Mouse (Mus musculus) heart, embryonic 12.5 days (tissue): ENCODE results near the gene Fam213a. TPM values are rescaled to one million over a fixed set of nuclear protein-coding genes. Genes with fewer than 3 reads are reported as not detected.
"Not testable (repeated sequence)": the region's sequence is repeated elsewhere in the genome, so short reads cannot be mapped to it uniquely, and the experiment has no call there.

Experiments
- ATAC-seq: fragments of 200-750 bp; cut with Nextera tagmentation; 2 replicates; pipeline ENCODE4 v1.8.0; 2017; ENCODE audit warnings: moderate TSS enrichment, moderate library complexity; ENCODE audit not compliant: insufficient number of reproducible peaks, low FRiP score
- H3K27ac ChIP-seq: fragments of 300-500 bp; sonication (generic); 2 replicates; pipeline ENCODE4 v1.5.1; 2016; ENCODE audit warnings: mild to moderate bottlenecking, moderate library complexity; ENCODE audit not compliant: poor library complexity, severe bottlenecking
- H3K27me3 ChIP-seq: fragments of 300-500 bp; sonication (generic); replicated peaks from 2 replicates; pipeline ENCODE4 v1.6.1; 2016; ENCODE audit warnings: mild to moderate bottlenecking, moderate library complexity
- H3K36me3 ChIP-seq: fragments of 300-500 bp; sonication (generic); 2 replicates; pipeline ENCODE4 v1.6.1; 2016; ENCODE audit warnings: mild to moderate bottlenecking, moderate library complexity
- H3K4me1 ChIP-seq: fragments of 300-500 bp; sonication (generic); replicated peaks from 2 replicates; pipeline ENCODE4 v1.6.1; 2016; ENCODE audit warnings: mild to moderate bottlenecking
- H3K4me2 ChIP-seq: fragments of 300-500 bp; sonication (generic); 2 replicates; pipeline ENCODE4 v1.6.1; 2016; ENCODE audit warnings: mild to moderate bottlenecking, moderate library complexity
- H3K4me3 ChIP-seq: fragments of 300-500 bp; sonication (generic); 2 replicates; pipeline ENCODE4 v1.5.1; 2016; ENCODE audit warnings: mild to moderate bottlenecking
- H3K9ac ChIP-seq: fragments of 300-500 bp; sonication (generic); 2 replicates; pipeline ENCODE4 v1.6.1; 2016; ENCODE audit warnings: mild to moderate bottlenecking, moderate library complexity
- H3K9me3 ChIP-seq: fragments of 300-500 bp; sonication (generic); replicated peaks from 2 replicates; pipeline ENCODE4 v1.6.1; 2016; ENCODE audit warnings: mild to moderate bottlenecking, moderate library complexity
- WGBS: fragments of 180-500 bp; shearing (Covaris S2); methylation state at CpG from one replicate; pipeline ENCODE4 v1.1.7; 2016; 5-methylcytosine and 5-hydroxymethylcytosine counted together
- polyA plus RNA-seq: library from polyadenylated mRNA; unstranded; fragments of >200 nt; fragmentation: Nextera tagmentation; extraction: Ambion mirVana; gene quantifications from 2 replicates; pipeline ENCODE4 v1.2.1, GENCODE M21; 2016

Fam213a gene
- 58.7 and 59.1 TPM in 2 replicates for polyA plus RNA-seq

DNA sequence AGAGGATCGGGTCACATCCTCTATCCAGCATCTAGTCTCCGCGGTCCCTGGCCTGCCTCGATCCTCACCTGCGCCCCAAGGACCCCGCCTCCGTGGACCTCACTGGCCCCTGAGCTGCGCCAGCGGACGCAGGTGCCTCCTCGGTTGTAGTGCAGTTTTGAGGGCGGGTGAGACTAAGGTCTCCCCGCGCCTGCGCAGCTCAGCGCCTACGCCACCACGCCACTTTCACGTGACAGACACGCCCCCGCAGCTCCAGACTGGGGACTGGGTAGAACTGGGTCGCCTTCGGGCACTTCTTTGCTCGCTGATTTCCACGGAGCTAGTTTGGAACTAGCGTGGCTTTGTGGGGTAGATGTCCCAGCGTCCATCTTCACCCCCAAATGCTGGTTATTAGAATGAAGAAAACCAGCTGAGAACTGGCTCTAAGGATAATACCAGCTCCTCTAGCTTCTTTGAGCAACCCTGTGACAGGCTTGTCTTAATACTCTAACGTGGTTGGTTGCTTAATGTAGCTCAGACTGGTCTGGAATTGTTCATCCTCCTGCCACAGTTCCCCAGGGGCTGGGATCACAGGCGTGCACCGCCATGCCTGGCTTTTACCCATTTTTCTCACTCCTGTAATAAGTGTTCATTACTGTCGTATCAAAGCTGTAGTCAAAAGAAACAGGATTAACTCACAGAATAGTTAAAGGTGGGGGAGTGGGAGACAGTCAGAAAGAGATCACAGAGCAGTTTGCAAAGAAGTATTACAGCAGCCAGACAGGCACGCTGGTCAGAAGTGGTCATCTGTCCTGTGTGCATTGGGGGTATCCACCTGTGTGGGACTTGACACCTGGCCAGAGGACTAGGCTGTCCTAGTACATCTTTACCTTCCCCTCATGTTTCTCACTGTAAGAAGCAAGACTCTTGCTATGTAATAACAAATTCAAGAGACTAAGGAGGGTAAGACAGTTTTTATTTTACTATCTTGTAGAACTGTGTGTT, at the start of gene Fam213a:
Gene Fam213a (minus strand): TSS at position 159 of the 984 bp plus-strand sequence.
- peaks cover 23% of the 10 kb centered on the region for H3K4me1 ChIP-seq
- peak within 1 kb of the TSS; percentile 74 for H3K9ac ChIP-seq
- WGBS = 4% methylated on average over 32 of the region's 32 CpGs
- H3K4me2 ChIP-seq = peak within 1 kb of the TSS; percentile 83
- H3K9me3 ChIP-seq = no peaks in the 10 kb centered on the region
- ATAC-seq = peak; percentile 98
- H3K27me3 ChIP-seq = no peaks in the 10 kb centered on the region
- H3K27ac ChIP-seq = 0 out of 2 replicates have a peak within 1 kb of the TSS, but pooled peaks have one; percentile 31
- peak within 1 kb of the TSS; percentile 59 for H3K4me3 ChIP-seq
- no peaks in the 10 kb centered on the region for H3K36me3 ChIP-seq

DNA sequence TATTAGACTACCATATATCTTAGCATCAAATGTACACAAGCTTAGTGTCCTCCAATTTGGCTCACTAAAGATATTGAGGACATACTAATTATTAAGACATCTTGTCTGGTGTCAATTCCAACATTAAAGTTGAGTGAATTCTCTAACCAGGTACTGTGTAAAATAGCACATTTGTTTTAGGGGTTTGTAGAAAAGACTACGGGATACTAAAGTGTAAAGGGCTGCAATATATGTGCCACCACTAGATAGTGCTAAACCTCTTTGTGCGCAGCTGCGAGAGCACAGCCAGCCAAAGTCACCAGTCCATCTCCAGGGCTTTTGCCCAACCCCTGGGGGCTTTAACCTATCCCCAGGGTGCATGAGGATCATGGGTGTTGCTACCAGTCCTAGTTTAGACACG, 39.6 kb upstream of the Fam213a start:
- not testable (repeated sequence) for H3K9ac ChIP-seq, H3K9me3 ChIP-seq, H3K27ac ChIP-seq, H3K27me3 ChIP-seq, H3K36me3 ChIP-seq, H3K4me1 ChIP-seq, H3K4me2 ChIP-seq, H3K4me3 ChIP-seq, ATAC-seq
- WGBS = 59% methylated on average over 3 of the region's 4 CpGs

DNA sequence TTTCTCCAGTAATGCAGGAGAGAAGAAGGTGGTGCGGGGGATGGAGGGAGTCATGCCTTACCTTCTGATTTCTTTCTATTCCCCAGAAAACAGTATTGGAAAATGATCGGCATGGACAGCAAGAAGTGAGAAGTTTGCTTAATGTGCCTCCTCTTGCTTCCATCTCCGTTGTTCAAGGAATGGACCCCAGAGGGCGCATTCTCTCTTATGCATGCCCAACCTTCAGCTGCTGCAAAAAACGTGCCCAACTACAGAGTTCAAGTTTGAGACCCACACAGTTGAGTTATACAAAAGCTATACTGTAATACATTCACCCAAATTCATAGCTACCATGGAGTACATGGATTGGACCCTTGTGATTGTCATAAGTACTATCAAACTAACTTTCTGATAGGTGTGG, 38.9 kb upstream of the Fam213a start:
- WGBS = 63% methylated on average over 5 of the region's 5 CpGs
- Histone ChIP-seq H3K27me3 (no peaks in the 10 kb centered on the region), H3K4me3 (no peak overlapping the region), H3K9me3 (no peaks in the 10 kb centered on the region), H3K36me3 (no peaks in the 10 kb centered on the region), H3K4me1 (no peaks in the 10 kb centered on the region), H3K27ac (no peak overlapping the region), H3K9ac (no peak overlapping the region), H3K4me2 (no peak overlapping the region)
- ATAC-seq = no peak

DNA sequence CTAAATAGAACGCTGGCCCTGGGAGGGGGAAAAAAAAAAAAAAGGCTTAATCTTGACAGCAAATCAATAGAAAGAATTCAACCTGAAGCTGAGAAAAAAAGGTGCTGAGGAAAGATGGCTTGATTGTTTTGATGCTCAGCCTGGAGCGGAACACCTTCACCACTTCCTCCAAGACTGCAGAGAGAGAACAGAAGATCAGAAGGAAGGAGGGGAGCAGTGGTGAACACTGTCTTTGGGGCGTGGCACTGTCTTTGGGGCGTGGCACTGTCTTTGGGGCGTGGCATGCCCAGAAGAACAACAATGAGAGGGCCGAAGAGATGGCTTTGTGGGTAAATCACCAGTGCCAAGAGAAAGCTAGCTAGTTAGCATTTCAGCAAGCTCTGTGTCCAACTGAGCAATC, 36.9 kb upstream of the Fam213a start:
- no peak overlapping the region for H3K9ac ChIP-seq
- no peak for ATAC-seq
- H3K27me3 ChIP-seq = no peaks in the 10 kb centered on the region
- H3K4me2 ChIP-seq = no peak overlapping the region
- H3K4me3 ChIP-seq = no peak overlapping the region
- H3K9me3 ChIP-seq = no peaks in the 10 kb centered on the region
- H3K4me1 ChIP-seq = no peaks in the 10 kb centered on the region
- no peak overlapping the region for H3K27ac ChIP-seq
- 61% methylated on average over 6 of the region's 6 CpGs for WGBS
- no peaks in the 10 kb centered on the region for H3K36me3 ChIP-seq

DNA sequence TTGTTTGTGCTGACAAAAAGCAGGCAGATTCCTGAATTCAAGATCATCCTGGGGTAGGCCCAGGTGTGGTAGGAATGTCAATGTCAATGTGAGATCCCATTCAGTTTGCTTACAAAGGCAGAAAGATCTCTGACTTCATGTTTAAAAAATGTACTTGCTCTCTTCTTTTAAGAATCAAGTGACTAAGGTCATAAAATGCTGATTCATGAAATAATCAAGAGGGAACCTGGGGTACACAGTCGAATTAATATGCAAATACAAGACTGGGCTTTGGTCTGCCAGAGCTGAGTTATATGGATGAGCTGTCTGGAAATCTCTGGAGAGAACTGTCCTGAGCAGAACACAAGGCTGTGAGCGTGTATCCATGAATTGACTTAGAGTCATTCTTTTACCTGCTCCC, 33.8 kb upstream of the Fam213a start:
- Histone ChIP-seq H3K4me1 (no peaks in the 10 kb centered on the region), H3K27ac (no peak overlapping the region), H3K9ac (no peak overlapping the region), H3K9me3 (no peaks in the 10 kb centered on the region), H3K4me2 (no peak overlapping the region), H3K27me3 (no peaks in the 10 kb centered on the region), H3K36me3 (no peaks in the 10 kb centered on the region), H3K4me3 (no peak overlapping the region)
- ATAC-seq = no peak
- 67% methylated on average over 2 of the region's 2 CpGs for WGBS

DNA sequence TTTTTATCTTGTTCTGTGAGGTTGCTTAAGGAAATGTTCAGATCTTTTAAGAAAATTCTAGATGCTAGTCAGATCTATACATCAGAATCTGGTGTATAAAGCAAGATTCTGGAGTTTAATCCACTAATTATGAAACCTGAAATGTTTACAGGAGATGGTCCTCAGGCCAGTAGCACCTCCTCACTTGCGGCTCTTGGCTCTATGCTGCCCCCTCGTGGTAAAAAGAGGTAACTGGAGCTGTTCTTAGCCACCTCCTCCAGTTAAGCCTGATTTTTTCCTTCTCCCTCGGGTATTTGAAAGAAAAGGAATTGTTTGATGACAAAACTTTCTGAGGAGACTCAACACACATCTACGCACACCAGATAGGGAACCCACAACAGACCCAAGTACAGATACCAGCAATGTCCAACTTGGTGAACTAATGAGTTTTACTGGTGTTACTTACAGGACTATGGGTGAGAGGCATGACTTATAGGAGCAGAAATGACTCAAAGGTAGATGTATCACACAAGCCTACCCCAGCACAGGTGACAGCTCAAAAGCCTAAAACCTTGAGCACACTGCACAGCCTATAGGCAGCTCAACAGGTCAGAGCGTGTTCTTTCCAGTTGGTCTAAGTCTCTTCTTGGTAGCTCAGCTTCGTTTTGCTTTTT, 21.7 kb upstream of the Fam213a start:
- no peak; the same call in 1 of the 2 replicates for ATAC-seq
- 29% methylated on average over 6 of the region's 6 CpGs for WGBS
- no peak overlapping the region for H3K27ac ChIP-seq
- no peaks in the 10 kb centered on the region for H3K36me3 ChIP-seq
- H3K27me3 ChIP-seq = no peaks in the 10 kb centered on the region
- no peaks in the 10 kb centered on the region for H3K4me1 ChIP-seq
- no peak overlapping the region for H3K9ac ChIP-seq
- no peaks in the 10 kb centered on the region for H3K9me3 ChIP-seq
- no peak overlapping the region for H3K4me3 ChIP-seq
- no peak overlapping the region for H3K4me2 ChIP-seq

DNA sequence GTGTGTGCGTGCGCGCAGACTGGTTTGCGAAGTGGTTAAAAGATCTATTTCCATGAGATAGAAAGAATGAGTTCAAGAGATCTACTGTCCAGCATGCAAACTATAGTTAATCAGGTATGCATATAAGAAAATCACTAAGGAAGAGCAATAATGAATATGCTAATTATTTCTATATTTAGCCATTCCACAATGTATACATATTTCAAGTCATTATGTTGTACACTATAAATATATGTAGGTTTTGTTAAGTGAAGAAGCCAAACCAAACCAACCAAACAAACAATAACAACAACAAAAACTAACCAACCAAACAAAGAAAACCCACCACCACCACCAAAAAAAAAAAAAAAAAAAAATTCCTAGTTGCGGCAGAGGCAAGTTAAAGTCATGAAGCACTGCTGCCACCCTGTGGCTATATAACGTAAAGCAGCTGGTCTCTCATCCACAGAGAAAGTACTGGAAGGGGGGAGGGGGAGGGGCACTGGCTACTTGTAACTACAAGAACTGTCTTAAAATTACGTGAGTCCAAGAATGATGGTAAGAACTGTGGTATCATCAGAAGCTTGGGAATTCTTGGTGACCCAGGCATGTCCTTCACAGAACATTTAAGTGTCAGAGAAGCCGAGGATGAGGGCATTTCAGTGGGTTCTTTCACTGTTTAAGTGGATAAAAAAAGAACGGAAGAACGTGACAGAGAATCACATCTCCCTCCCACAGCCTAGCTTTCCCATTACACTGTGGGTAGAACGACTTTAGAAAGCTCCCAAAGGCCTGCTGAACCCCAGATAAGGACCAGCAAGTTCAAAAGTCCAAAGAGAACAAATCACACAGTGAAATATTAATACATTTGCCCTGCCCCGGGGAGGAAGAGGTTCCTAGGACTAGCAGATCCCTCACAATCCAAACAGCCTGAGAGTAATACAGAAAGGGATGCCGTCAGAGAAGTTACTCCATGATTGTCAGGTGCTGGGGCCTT, 19.8 kb upstream of the Fam213a start:
- 51% methylated on average over 13 of the region's 13 CpGs for WGBS
- no peak overlapping the region for H3K4me3 ChIP-seq
- H3K36me3 ChIP-seq = no peaks in the 10 kb centered on the region
- no peaks in the 10 kb centered on the region for H3K4me1 ChIP-seq
- no peak for ATAC-seq
- H3K4me2 ChIP-seq = no peak overlapping the region
- H3K27ac ChIP-seq = no peak overlapping the region
- H3K9ac ChIP-seq = no peak overlapping the region
- no peaks in the 10 kb centered on the region for H3K9me3 ChIP-seq
- H3K27me3 ChIP-seq = no peaks in the 10 kb centered on the region

DNA sequence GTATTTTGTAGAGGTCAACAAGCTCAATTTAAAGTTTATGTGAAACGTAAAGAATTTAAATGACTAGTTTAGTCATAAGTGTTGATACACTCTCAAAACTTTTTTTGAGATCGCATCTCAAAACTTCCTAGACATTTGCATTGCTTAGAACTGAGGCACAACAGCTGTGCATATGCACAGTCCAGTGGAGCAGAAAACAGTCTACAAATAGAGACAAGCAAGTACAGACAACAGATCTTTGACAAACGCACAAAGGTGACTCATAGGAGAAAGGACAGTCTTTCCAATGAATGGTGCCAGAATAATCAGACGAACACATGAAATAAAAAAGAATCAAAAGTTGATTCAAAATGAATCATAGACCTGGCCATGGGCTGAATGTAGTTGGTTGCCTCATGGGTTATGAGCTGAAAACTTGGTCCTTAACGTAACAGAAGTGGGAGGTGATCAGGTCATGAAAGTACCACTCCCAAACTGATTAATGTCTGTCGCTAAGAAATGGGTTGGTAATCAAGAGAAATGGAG, 17.5 kb upstream of the Fam213a start:
- no peaks in the 10 kb centered on the region for H3K27me3 ChIP-seq
- H3K4me3 ChIP-seq = no peak overlapping the region
- 86% methylated on average over 6 of the region's 6 CpGs for WGBS
- H3K27ac ChIP-seq = no peak overlapping the region
- H3K4me1 ChIP-seq = peaks cover 8% of the 10 kb centered on the region
- no peak for ATAC-seq
- no peaks in the 10 kb centered on the region for H3K9me3 ChIP-seq
- H3K36me3 ChIP-seq = no peaks in the 10 kb centered on the region
- no peak overlapping the region for H3K9ac ChIP-seq
- no peak overlapping the region for H3K4me2 ChIP-seq

DNA sequence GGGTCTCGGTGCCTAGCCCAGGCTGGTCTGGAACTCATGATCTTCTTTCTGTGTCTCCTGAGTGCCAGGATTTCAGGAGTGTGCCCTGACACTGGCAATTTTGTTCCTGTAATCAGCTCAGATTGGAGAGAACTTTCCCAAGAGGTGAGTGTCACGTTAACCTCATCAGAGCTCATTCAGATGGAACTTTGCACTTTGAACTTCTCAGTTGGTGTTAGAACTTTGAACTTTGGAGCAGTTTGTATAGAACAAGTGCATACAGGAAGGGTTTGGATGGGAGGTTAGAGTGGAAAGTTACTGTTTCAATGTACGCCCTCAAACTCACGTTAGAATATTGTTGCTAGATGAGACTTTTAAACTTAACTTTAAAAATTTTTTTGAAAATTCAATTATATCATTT, 15.7 kb upstream of the Fam213a start:
- H3K36me3 ChIP-seq = no peaks in the 10 kb centered on the region
- peaks cover 22% of the 10 kb centered on the region for H3K4me1 ChIP-seq
- no peaks in the 10 kb centered on the region for H3K27me3 ChIP-seq
- no peak overlapping the region for H3K9ac ChIP-seq
- no peak overlapping the region for H3K4me2 ChIP-seq
- WGBS = 75% methylated on average over 4 of the region's 4 CpGs
- no peak overlapping the region for H3K4me3 ChIP-seq
- no peak overlapping the region for H3K27ac ChIP-seq
- ATAC-seq = no peak
- no peaks in the 10 kb centered on the region for H3K9me3 ChIP-seq

DNA sequence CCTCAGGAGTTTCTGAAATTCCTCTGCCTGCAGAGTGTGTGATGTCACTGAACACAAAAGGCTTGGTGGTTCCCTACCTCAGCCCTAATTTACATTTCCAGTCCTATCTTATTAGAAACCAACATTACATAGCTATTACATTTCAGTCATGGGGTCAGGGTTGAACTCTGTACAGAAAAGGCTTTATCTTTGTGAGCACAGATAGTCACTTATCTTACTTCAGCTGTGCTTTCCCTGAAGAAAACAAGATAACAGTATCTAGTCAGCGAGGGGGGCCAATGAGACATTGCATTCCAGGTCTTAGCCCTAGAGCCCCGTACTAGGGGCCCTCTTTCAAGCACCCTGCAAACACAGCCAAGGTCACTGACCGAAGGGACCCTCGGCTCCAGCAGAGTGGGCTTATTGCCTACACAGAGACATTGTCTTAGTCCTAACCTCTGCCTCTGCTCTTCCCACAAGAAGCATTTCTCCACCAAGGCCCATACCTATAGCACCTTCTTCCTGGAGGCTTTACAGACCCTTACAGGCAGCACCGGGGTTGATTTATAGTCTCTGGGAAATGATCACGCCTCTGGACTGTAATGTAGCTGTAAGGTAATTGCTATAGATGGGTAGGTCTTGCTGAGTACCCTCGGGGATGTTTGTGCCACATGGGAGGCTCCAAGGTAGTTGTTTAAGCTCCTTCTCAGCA, 12.2 kb upstream of the Fam213a start:
- Histone ChIP-seq H3K27ac (peak overlapping the region; percentile 24), H3K4me3 (no peak overlapping the region), H3K27me3 (no peaks in the 10 kb centered on the region), H3K36me3 (no peaks in the 10 kb centered on the region), H3K9me3 (no peaks in the 10 kb centered on the region), H3K4me1 (peaks cover 22% of the 10 kb centered on the region), H3K4me2 (no peak overlapping the region), H3K9ac (no peak overlapping the region)
- ATAC-seq = peak; percentile 69; the same call in 1 of the 2 replicates
- WGBS = 34% methylated on average over 7 of the region's 7 CpGs
